Mouse (Mus musculus) ES-CJ7 (cell line): ENCODE results near the gene Leap2.
"Not testable (repeated sequence)": the region's sequence is repeated elsewhere in the genome, so short reads cannot be mapped to it uniquely, and the experiment has no call there.

Experiments
- DNase-seq: peaks from one replicate; pipeline ENCODE4 v3.0.0; 2011; ENCODE audit warnings: low read depth, low spot score

Gene Leap2

GRCm38 (mm10) chr11:53441921-53442320, 19.0 kb upstream of the Leap2 start:
- no peak for DNase-seq

DNA sequence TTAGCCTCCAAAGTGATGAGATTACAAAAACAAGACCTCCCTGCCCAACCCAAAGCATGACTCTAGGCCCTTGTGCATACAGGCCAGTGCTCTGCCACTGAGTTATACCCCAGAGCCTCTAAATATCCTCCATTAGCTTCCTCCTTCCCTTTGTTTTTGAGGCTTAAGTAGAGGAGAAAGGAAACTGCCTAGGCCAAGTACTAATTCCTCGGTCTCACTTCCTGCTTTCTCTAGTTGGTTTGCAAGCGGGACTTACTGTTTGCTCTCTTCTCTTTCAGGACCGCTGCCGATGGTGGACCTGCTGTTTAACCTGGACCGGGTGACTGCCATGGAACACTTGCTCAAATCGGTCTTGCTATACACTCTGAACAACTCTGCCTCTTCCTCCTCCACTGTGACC, 13.4 kb upstream of the Leap2 start:
- no peak for DNase-seq

DNA sequence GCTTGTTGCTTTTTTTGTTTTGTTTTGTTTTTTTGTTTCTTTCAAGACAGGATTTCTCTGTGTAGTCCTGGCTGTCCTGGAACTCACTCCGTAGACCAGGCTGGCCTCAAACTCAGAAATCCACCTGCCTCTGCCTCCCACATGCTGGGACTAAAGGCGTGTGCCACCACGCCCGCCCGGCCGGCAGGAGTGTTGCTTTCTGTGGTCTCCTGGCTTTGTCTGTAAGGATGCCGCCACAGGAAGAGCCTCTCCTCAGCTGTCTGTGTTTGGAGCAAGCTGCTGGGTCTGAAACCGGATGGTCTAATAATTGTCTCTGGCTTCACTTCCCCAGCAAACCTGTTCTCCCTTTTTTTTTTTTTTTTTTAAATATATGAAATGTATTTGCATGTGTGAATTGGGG, 12.5 kb upstream of the Leap2 start:
- DNase-seq = peak; percentile 51

- DNase-seq = no peak
Observed at GRCm38 (mm10) chr11:53433057-53433456, 10.1 kb upstream of the Leap2 start.

DNA sequence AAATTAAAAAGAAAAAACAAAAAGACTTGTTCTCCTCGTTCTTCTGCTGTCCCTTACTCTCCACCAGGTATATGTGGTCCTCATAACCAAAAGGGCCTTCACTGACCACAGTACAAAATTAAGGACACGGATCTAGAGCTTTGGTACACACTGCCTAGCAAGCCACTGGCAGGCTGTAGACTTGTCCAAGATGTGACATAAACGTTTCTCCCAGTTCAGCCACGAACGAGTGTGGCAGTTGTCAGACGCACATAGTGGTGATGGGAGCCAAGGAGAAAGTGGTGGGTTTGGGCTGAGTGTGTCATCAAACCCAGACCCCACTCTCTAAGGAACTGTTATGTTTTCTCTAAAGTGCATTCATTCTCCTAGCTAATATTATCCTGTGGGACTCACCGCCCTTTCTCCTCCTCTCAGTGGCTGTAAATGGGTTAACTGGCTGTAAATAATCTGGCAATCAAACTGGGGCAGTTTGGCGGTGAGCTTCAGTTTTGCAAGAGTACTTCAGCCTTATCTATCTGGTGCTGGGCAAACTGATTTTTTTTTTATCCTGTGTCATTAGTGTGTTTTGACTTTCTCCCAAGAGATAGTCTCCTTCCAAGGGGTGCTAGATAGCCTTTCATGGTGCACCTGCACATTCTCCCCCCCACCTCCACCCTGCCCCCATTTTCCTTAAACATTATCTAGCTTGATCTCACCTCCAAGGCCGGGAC, 8.5 kb upstream of the Leap2 start:
- DNase-seq = no peak

- peak; percentile 100 for DNase-seq
Observed at GRCm38 (mm10) chr11:53430670-53431346, 7.8 kb upstream of the Leap2 start, which contains the start of the genes Uqcrq and Gdf9. TSS of gene Uqcrq (minus strand) at chr11:53430831. TSS of gene Gdf9 (plus strand) at chr11:53431023.

- no peak for DNase-seq
Observed at GRCm38 (mm10) chr11:53430300-53430669, 7.3 kb upstream of the Leap2 start.

DNA sequence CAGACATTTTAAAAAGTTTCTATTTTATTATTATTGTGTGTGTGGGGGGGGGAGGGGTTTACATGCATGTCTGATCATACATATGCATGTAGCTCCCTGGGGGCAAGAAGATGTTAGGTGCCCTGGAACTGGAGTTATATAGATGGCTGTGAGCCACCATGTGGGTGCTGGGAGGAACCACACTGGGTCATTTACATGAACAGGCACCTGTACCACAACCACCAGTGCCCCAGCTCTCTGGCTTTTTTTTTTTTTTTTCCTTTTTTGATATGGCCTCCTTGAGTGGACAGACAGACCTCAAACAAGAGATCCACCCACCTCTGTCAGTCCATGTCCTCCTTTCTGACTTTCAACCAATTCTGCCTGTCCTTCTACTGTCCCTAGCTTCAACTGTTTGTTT, 6.2 kb upstream of the Leap2 start:
- DNase-seq = peak; percentile 42

DNA sequence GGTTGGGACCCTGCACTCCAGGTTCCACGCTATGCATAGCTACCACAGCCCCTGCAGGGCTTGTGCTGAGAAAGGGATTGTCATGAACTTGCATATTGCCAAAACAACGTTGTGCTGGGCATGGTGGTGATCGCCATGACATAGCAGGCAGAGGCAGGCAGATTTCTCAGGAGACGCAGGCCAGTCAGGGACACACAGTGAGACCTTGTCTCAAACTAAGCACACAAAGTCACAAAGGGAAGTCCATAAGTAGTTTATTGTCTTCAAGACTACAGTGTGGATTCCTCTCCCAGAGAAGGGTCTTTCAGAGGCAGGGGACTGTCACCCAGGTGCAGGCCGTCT, 5.7 kb upstream of the Leap2 start:
- no peak for DNase-seq

- no peak for DNase-seq
Observed at GRCm38 (mm10) chr11:53427993-53428715, 5.2 kb upstream of the Leap2 start.

DNA sequence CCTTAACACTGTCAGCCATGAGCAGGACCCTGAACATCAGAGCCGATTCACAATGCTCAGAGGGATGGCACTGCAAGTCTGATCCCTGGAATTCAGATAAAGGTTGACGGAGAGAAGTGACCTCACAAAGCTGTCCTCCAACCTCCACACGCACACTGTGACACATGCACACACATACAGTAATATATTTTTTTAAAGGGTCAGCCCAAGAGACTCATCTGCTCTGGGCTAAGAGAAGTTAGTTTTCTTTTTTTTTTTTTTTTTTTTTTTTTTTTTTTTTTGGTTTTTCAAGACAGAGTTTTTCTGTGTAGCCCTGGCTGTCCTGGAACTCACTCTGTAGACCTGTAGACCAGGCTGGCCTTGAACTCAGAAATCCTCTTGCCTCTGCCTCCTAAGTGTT, 3.9 kb upstream of the Leap2 start:
- not testable (repeated sequence) for DNase-seq

DNA sequence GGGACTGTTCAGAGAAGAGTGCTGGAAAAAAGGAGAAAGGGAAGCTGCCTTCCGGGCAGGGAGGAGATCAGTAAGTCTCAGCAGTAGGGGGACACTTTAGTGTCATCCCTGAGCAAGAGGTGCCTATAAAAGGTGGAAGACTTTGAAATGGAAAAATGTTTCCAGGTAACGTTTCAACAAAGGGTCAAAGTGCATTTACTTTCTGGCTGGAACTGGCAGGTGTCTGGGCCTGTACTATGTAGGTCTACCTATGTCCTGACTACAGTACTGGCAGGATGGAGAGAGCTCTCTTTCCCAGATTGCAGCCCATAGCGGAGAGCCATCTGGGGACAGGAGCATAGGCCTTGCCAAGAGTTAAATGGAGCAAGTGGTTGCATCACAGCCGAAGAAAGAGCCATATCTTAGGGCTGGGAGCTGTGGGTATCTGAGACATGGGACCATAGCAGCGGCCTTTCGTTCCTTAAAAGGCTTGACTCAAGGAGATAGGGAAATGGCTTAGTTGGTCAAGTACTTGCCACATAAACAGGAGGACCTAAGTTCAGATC, 2.8 kb upstream of the Leap2 start:
- no peak for DNase-seq

DNA sequence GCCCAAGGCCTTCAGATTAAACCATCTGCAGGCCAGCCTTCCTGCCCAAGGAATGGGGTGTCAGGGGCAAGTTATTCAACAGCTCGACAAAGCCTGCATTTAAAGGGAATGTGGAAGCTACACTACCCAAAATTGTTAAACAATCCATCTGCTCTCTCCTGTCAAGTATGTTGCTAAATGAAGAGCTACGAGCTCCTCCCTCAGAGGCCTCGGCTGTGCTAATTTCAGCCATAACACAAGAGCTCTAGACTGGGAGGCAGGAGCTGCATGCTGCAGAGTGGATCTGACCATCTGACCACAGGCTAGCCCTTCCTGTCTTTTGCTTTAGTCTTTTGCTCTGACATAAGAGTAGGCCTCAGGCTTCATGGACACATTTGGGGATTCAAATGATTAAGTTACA, 2.3 kb upstream of the Leap2 start:
- no peak for DNase-seq

DNA sequence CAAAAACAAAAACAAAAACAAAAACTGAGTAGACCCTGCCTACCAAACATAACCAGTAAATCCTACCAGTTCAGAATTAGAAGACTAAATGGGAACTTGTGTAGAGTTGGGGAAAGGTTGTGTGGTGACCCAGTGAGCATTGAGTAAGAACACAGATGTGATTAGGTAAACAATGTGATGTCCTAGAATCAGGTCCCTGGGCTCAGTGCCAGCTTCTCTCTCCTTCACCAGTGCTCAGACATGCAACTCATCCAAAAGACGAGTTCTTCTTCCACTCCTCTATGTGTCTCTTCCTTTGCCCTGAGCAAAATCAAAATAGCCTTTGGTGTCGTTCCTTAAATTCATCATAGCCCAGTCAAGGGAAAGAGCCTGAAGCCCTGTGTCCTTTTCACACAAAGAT, 1.9 kb upstream of the Leap2 start:
- DNase-seq = no peak

GRCm38 (mm10) chr11:53418048-53418447, 4.9 kb downstream of the Leap2 start:
- DNase-seq = no peak

GRCm38 (mm10) chr11:53413871-53414270, 9.1 kb downstream of the Leap2 start:
- DNase-seq = no peak

GRCm38 (mm10) chr11:53411738-53412137, 11.2 kb downstream of the Leap2 start:
- peak; percentile 54 for DNase-seq

GRCm38 (mm10) chr11:53403638-53404037, 19.3 kb downstream of the Leap2 start:
- DNase-seq = no peak

DNA sequence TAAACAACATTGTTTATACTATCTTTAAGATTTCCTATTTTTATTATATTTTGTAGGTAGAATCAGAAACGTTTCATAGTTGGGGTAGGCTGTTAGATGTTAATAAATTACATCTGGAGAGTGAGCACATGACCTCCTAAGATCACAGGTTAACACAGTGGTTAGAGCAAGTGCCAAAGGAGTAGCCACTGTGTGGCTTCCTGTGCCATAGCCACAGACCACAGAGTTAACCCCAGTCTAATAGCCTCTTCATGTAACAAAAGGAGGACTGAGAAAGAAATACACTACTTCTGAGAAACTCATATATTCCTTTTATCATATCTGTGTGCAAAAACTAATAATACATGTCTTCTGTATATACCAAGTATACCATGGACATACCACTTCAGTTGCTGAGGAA, 29.1 kb downstream of the Leap2 start:
- DNase-seq = no peak

DNA sequence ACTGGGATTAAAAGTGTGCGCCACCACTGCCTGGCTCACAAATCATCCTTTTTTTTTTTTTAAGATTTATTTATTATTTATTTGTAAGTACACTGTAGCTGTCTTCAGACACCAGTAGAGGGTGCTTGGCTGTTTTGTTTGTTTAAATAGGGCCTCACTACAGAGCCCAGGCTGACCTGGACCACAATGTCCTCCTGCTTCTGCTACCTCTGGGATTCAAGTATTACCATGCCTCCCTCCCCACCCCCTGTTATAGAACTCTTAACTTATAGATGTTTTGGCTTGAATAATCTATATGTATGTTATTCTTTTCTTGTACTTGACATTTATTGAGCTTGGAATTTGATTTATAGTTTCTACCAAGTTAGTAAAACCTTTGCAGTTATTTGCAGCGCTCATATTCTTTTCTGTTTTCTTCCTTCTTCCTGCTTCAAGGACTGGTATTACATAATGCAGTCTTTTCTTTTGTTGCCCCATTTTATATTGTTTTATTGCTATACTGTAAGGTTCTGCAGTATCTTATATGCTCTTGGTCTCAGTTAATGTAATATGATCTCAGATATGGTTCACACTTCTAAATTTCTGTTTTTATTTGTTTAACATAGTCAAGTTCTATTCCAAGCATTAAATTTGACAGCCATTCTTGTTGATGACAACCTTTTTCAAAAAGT, 39.1 kb downstream of the Leap2 start:
- no peak for DNase-seq

DNA sequence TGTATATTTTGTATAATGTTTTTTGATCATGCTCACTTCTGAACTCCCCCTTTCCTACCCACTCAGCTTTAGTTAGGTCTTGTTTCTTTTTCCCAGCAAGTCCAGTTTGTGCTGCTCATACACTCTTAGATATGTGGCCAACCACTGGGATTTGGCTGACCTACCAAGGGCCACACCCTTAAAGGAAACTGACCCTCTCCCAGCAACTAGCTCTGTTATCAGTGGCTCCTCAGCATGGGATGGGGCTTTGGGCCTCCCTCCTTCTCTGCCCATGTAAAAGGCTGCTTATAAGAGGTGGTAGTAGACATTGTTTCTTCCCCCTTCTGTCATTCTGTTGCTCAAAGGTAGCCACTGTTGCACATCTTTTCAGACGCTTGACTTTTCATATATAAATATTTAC, 44.1 kb downstream of the Leap2 start:
- DNase-seq = no peak
